ENCODE assay signal across 11 mouse cellular contexts in genomic region chr11:75904982-75905381, GRCm38 (mm10). TPM values are rescaled to one million over a fixed set of nuclear protein-coding genes. Genes with fewer than 3 reads are reported as not detected.
A peak's percentile ranks its signal among the peaks of the same experiment; 100 is the strongest.
DNase-seq lines count a peak whose midpoint lies in the region; ATAC-seq and TF ChIP-seq lines count a peak whose summit lies in the region.
"Had no signal": no experiment of that assay in that cellular context is flagged by ENCODE, and none has a peak within 500 bp of the region (broad histone marks: within the 10 kb centered on the region; RNA-seq: fewer than 3 reads in every experiment).

No protein-coding gene starts in this region.

- no peak overlapping the region for H3K27ac ChIP-seq in liver, adult 2 months (replicated peaks; ENCODE audit: insufficient read depth, low read depth, low read length)
- H3K27ac ChIP-seq in kidney, embryonic 16.5 days (ENCODE audit: low read length) = peak overlapping the region; percentile 91
- no peak overlapping the region for H3K27ac ChIP-seq in liver, postnatal 0 days (ENCODE audit: low read depth)
- 0 out of 2 replicates have a peak overlapping the region, but pooled peaks have one; percentile 49 for H3K27ac ChIP-seq in stomach, postnatal 0 days (replicated peaks)
- H3K27ac ChIP-seq: heart, embryonic 15.5 days; hindbrain, postnatal 0 days had no signal

- H3K4me2 ChIP-seq in kidney, embryonic 16.5 days (replicated peaks; ENCODE audit: low read depth, low read length) = peak overlapping the region; percentile 47
- H3K4me2 ChIP-seq in liver, postnatal 0 days (ENCODE audit: low read depth, low read length) = no peak overlapping the region
- H3K4me2 ChIP-seq in stomach, postnatal 0 days (replicated peaks; ENCODE audit: low read depth) = no peak overlapping the region
- H3K4me2 ChIP-seq: heart, embryonic 15.5 days had no signal

- intact Hi-C loops in heart, postnatal 10 days (cut with DNase I) = no loop called here

- peaks cover 6% of the 10 kb centered on the region for H3K4me1 ChIP-seq in liver, adult 2 months (ENCODE audit: control insufficient read depth, insufficient read depth, low read length)
- peaks cover 39% of the 10 kb centered on the region for H3K4me1 ChIP-seq in kidney, embryonic 16.5 days (ENCODE audit: insufficient read depth, low read length)
- H3K4me1 ChIP-seq in liver, postnatal 0 days (ENCODE audit: insufficient read depth) = peaks cover 6% of the 10 kb centered on the region
- peaks cover 4% of the 10 kb centered on the region for H3K4me1 ChIP-seq in stomach, postnatal 0 days (replicated peaks; ENCODE audit: control insufficient read depth, insufficient read depth)

- TF ChIP-seq EP300 in liver, postnatal 0 days (IDR thresholded peaks at IDR 0.05; ENCODE audit: low read depth) = no peak
- no peak for TF ChIP-seq EP300 in stomach, postnatal 0 days (optimal IDR thresholded peaks at IDR 0.05)

- WGBS in liver, adult 2 months = 28% methylated on average over 6 of the region's 6 CpGs
- WGBS in kidney, embryonic 16.5 days = 29% methylated on average over 6 of the region's 6 CpGs
- WGBS in liver, postnatal 0 days (ENCODE audit: insufficient replicate concordance) = 61% methylated on average over 6 of the region's 6 CpGs
- 29% methylated on average over 6 of the region's 6 CpGs for WGBS in stomach, postnatal 0 days

- peak; percentile 87 for DNase-seq in liver, adult 2 months (ENCODE audit: extremely low read depth, low read depth, low spot score)
- no peak for DNase-seq in liver
- no peak for DNase-seq in liver, postnatal 0 days
- peak; percentile 42 for DNase-seq in stomach, postnatal 0 days (ENCODE audit: low spot score)
- DNase-seq in heart, postnatal 10 days = no peak
- no peak for DNase-seq in ovary, postnatal 36 days (ENCODE audit: low spot score)
- DNase-seq in thymus, postnatal 25 days = no peak

- ATAC-seq in kidney, embryonic 16.5 days (ENCODE audit: low FRiP score, low TSS enrichment) = peak; percentile 85
- ATAC-seq in liver, postnatal 0 days = peak; percentile 81
- peak; percentile 62 for ATAC-seq in stomach, postnatal 0 days (ENCODE audit: low FRiP score, low TSS enrichment)

- TF ChIP-seq CTCF in liver, adult 2 months (IDR thresholded peaks at IDR 0.05; ENCODE audit: low read depth, low read length) = no peak
- TF ChIP-seq CTCF in liver, postnatal 0 days (IDR thresholded peaks at IDR 0.05; ENCODE audit: low read depth) = no peak
- TF ChIP-seq CTCF in stomach, postnatal 0 days (IDR thresholded peaks at IDR 0.05; ENCODE audit: low read depth) = no peak

- no peak overlapping the region for H3K4me3 ChIP-seq in liver, adult 2 months (ENCODE audit: insufficient read depth, low read depth, low read length)
- H3K4me3 ChIP-seq in kidney, embryonic 16.5 days (ENCODE audit: low read length) = peak overlapping the region; percentile 13; the same call in 1 of the 2 replicates
- H3K4me3 ChIP-seq in liver, postnatal 0 days (ENCODE audit: low read depth, low read length) = no peak overlapping the region
- no peak overlapping the region for H3K4me3 ChIP-seq in stomach, postnatal 0 days (ENCODE audit: low read depth, low read length)
- H3K4me3 ChIP-seq: heart, embryonic 15.5 days had no signal

- H3K9ac ChIP-seq in liver, adult 2 months (ENCODE audit: low read depth, low read length) = no peak overlapping the region
- H3K9ac ChIP-seq in kidney, embryonic 16.5 days (replicated peaks; ENCODE audit: low read length) = peak overlapping the region; percentile 36
- no peak overlapping the region for H3K9ac ChIP-seq in liver, postnatal 0 days (replicated peaks)
- H3K9ac ChIP-seq in stomach, postnatal 0 days (ENCODE audit: low read length) = no peak overlapping the region
- H3K9ac ChIP-seq: heart, embryonic 15.5 days had no signal

- H3K27me3 ChIP-seq in liver, adult 2 months (ENCODE audit: control insufficient read depth, insufficient read depth, low read length) = no peaks in the 10 kb centered on the region
- H3K27me3 ChIP-seq in kidney, embryonic 16.5 days (ENCODE audit: insufficient read depth, low read length) = no peaks in the 10 kb centered on the region
- H3K27me3 ChIP-seq in liver, postnatal 0 days (ENCODE audit: insufficient read depth, low read length) = no peaks in the 10 kb centered on the region
- H3K27me3 ChIP-seq in stomach, postnatal 0 days (ENCODE audit: control insufficient read depth, insufficient read depth, low read length) = no peaks in the 10 kb centered on the region
- H3K27me3 ChIP-seq: heart, embryonic 15.5 days had no signal

- no peaks in the 10 kb centered on the region for H3K36me3 ChIP-seq in liver, adult 2 months (ENCODE audit: control insufficient read depth, insufficient read depth, low read length)
- no peaks in the 10 kb centered on the region for H3K36me3 ChIP-seq in kidney, embryonic 16.5 days (ENCODE audit: insufficient read depth, low read length)
- H3K36me3 ChIP-seq in liver, postnatal 0 days (replicated peaks; ENCODE audit: insufficient read depth, low read length) = no peaks in the 10 kb centered on the region
- no peaks in the 10 kb centered on the region for H3K36me3 ChIP-seq in stomach, postnatal 0 days (ENCODE audit: control insufficient read depth, insufficient read depth, low read length)
- H3K36me3 ChIP-seq: G1E; heart, embryonic 15.5 days had no signal

- H3K79me2 ChIP-seq in liver, adult 2 months (ENCODE audit: control insufficient read depth, insufficient read depth, low read length) = no peaks in the 10 kb centered on the region

- H3K9me3 ChIP-seq in kidney, embryonic 16.5 days (ENCODE audit: low read length) = no peaks in the 10 kb centered on the region
- no peaks in the 10 kb centered on the region for H3K9me3 ChIP-seq in liver, postnatal 0 days (ENCODE audit: low read length)
- no peaks in the 10 kb centered on the region for H3K9me3 ChIP-seq in stomach, postnatal 0 days (ENCODE audit: control insufficient read depth, low read length)
- H3K9me3 ChIP-seq: heart, embryonic 15.5 days had no signal

- TF ChIP-seq POLR2A in liver, adult 2 months (IDR thresholded peaks at IDR 0.05; ENCODE audit: extremely low read depth, insufficient read depth, low read length) = no peak

RNA-seq across cellular contexts. Expression of gene Rph3al, which starts 33.2 kb away (rescaled TPM):
- total RNA-seq in liver, adult 2 months (2014; rRNA removed) = 1.3 and 1.7 TPM in 2 replicates
- polyA plus RNA-seq in liver, adult 2 months (2012; rRNA removed) = 1.9 and 2.4 TPM in 2 replicates
- polyA plus RNA-seq in kidney, embryonic 16.5 days (2015; fragmentation: Nextera tagmentation; extraction: Ambion mirVana) = 17.5 and 18.0 TPM in 2 replicates
- 0.83 and 0.86 TPM in 2 replicates for polyA plus RNA-seq in liver, postnatal 0 days (2015; fragmentation: Nextera tagmentation; extraction: Ambion mirVana)
- polyA plus RNA-seq in stomach, postnatal 0 days (2015; fragmentation: Nextera tagmentation; extraction: Ambion mirVana) = 11.2 and 11.7 TPM in 2 replicates
- 10 to 100 TPM; 23.2 to 25.0 TPM for total RNA-seq in heart, postnatal 10 days (2021)
- total RNA-seq: G1E had no signal
- polyA plus RNA-seq: G1E had no signal

Comparison
In these comparisons a context has a peak if more than half of its experiments do, and no peak if none do; other contexts are left out.
1. DNase-seq: peak in liver, adult 2 months (single experiment) and stomach, postnatal 0 days (single experiment); none in liver (single experiment), liver, postnatal 0 days (single experiment), heart, postnatal 10 days (0 of 2), ovary, postnatal 36 days (single experiment) and thymus, postnatal 25 days (single experiment).
2. H3K27ac ChIP-seq: peak in kidney, embryonic 16.5 days (single experiment) and stomach, postnatal 0 days (single experiment); none in liver, adult 2 months (single experiment) and liver, postnatal 0 days (single experiment).
3. Peak in every context shown above with its lines, with median percentiles within 50 percentile points of each other: ATAC-seq.